Mouse (Mus musculus): ENCODE results near the gene Cebpg. TPM values are rescaled to one million over a fixed set of nuclear protein-coding genes. Genes with fewer than 3 reads are reported as not detected.

Cebpg gene
- polyA plus RNA-seq, 1 experiment from 2014 or later: 50.9 TPM

DNA sequence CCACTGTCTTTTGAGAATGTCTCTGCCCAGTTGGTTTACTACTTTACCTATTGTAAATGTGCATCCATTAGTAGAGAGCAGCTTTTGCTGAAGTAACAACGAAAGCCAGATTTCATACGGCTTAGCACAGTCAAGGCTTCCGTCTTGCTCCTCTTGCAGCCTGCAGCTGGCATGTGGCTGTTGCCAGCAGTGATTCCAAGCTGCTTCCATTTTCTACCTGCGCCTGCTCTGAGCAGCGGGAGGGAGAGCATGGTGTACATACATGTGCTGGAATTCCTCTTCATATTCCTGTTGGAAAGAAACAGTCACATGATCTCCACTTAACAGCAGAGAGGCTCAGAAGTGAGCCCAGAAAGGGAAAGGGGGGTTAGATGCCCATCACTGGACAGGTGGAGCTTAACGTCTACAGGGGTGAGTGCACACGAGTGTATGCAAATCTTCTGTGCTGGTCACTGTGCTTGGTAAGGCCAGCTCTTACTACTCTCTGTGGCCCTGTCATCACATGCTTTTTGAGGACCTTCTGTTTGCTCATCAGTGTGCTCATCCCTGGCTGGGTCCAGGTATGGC, 53.1 kb downstream of the Cebpg start:
- WGBS: 75% methylated on average over 7 of the region's 7 CpGs

DNA sequence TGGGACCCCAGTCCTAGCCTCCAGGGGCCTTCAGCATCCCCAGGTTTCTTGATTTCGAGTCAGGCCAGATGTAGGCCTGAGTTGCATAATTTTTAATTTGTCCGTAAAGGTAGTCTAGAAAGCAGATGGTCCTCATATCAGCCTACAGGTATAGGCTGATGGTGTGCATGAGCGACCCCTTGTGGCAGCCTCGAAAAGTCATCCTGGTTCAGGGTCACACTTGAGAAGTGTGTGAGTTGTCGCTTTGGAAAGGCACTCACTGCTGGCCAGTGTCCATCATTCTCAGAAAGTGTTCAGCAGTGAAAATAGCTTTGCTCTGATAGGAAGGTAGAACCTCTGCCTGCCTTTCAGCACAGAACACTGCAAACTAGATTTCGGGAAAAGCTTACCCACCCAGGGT, 55.5 kb downstream of the Cebpg start:
- Histone ChIP-seq H3K27ac (no peak overlapping the region), H3K4me1 (peaks cover 12% of the 10 kb centered on the region; the same call in 1 of the 2 replicates), H3K9me3 (no peaks in the 10 kb centered on the region), H3K4me3 (no peak overlapping the region), H3K36me3 (no peaks in the 10 kb centered on the region), H3K4me2 (replicated peaks) (no peak overlapping the region), H3K9ac (no peak overlapping the region), H3K27me3 (replicated peaks) (no peaks in the 10 kb centered on the region)
- WGBS: 44% methylated on average over 6 of the region's 6 CpGs
- no peak for ATAC-seq (ENCODE audit: low FRiP score, low read depth)

More for the DNA sequence above, 53.1 kb downstream of the Cebpg start:
- no peak for ATAC-seq (ENCODE audit: low FRiP score, low read depth)
- H3K36me3 ChIP-seq: no peaks in the 10 kb centered on the region
- no peaks in the 10 kb centered on the region for H3K27me3 ChIP-seq (replicated peaks)
- H3K9me3 ChIP-seq: no peaks in the 10 kb centered on the region
- H3K4me3 ChIP-seq: no peak overlapping the region
- H3K4me2 ChIP-seq (replicated peaks): no peak overlapping the region
- H3K4me1 ChIP-seq: peaks cover 9% of the 10 kb centered on the region; the same call in 1 of the 2 replicates
- H3K9ac ChIP-seq: 0 out of 2 replicates have a peak overlapping the region, but pooled peaks have one; percentile 17
- no peak overlapping the region for H3K27ac ChIP-seq

Small RNAs within 50 kb of the gene (microRNA-seq; reads per million reads assigned to microRNA genes)
- not detected for gene Gm25033

Other genes starting within 250 kb of the Cebpg start
- 33.8 and 42.4 TPM in 2 replicates for gene Chst8, start 243.9 kb downstream of the Cebpg start, polyA plus RNA-seq (2016; fragmentation: Nextera tagmentation; extraction: Ambion mirVana)
- 60.5 and 67.1 TPM in 2 replicates for gene Pepd, start 144.2 kb downstream of the Cebpg start, polyA plus RNA-seq (2016; fragmentation: Nextera tagmentation; extraction: Ambion mirVana)
- gene Cebpa, start 62.7 kb upstream of the Cebpg start, polyA plus RNA-seq (2016; fragmentation: Nextera tagmentation; extraction: Ambion mirVana): 0.68 and 0.74 TPM in 2 replicates
- 1.4 and 1.7 TPM in 2 replicates for gene Slc7a10, start 129.8 kb upstream of the Cebpg start, polyA plus RNA-seq (2016; fragmentation: Nextera tagmentation; extraction: Ambion mirVana)
- 23.2 and 24.6 TPM in 2 replicates for gene Lrp3, start 158.9 kb upstream of the Cebpg start, polyA plus RNA-seq (2016; fragmentation: Nextera tagmentation; extraction: Ambion mirVana)

All from neural tube, embryonic 12.5 days (tissue).